Mouse (Mus musculus) hindbrain, embryonic 10.5 days (tissue): ENCODE measurements around the gene Tmc3. TPM values are rescaled to one million over a fixed set of nuclear protein-coding genes. Genes with fewer than 3 reads are reported as not detected.
A peak's percentile ranks its signal among the peaks of the same experiment; 100 is the strongest.

Experiments
- DNase-seq: peaks from one replicate; pipeline ENCODE4 v3.0.0-alpha.2; 2017; ENCODE audit warnings: low spot score
- H3K27ac ChIP-seq: fragments of 300-500 bp; sonication (generic); 2 replicates; pipeline ENCODE4 v1.5.1; 2016; ENCODE audit warnings: mild to moderate bottlenecking, moderate library complexity
- H3K27me3 ChIP-seq: fragments of 300-500 bp; sonication (generic); 2 replicates; pipeline ENCODE4 v1.6.1; 2016; ENCODE audit warnings: mild to moderate bottlenecking; ENCODE audit not compliant: poor library complexity, insufficient read depth, severe bottlenecking
- H3K36me3 ChIP-seq: fragments of 300-500 bp; sonication (generic); 2 replicates; pipeline ENCODE4 v1.6.1; 2016; ENCODE audit warnings: mild to moderate bottlenecking, moderate library complexity
- H3K4me1 ChIP-seq: fragments of 300-500 bp; sonication (generic); replicated peaks from 2 replicates; pipeline ENCODE4 v1.6.1; 2016; ENCODE audit warnings: mild to moderate bottlenecking
- H3K4me3 ChIP-seq: fragments of 300-500 bp; sonication (generic); 2 replicates; pipeline ENCODE4 v1.5.1; 2016; ENCODE audit warnings: mild to moderate bottlenecking, moderate library complexity
- H3K9me3 ChIP-seq: fragments of 300-500 bp; sonication (generic); 2 replicates; pipeline ENCODE4 v1.6.1; 2016; ENCODE audit warnings: mild to moderate bottlenecking, moderate library complexity
- WGBS: fragments of 180-500 bp; shearing (Covaris S2); methylation state at CpG from one replicate; pipeline ENCODE4 v1.1.7; 2016; 5-methylcytosine and 5-hydroxymethylcytosine counted together
- polyA plus RNA-seq: library from polyadenylated mRNA; unstranded; fragments of >200 nt; fragmentation: Nextera tagmentation; extraction: Ambion mirVana; gene quantifications from 2 replicates; pipeline ENCODE4 v1.2.1, GENCODE M21; 2016

Gene Tmc3
- polyA plus RNA-seq: 0.67 and 0.80 TPM in 2 replicates

DNA sequence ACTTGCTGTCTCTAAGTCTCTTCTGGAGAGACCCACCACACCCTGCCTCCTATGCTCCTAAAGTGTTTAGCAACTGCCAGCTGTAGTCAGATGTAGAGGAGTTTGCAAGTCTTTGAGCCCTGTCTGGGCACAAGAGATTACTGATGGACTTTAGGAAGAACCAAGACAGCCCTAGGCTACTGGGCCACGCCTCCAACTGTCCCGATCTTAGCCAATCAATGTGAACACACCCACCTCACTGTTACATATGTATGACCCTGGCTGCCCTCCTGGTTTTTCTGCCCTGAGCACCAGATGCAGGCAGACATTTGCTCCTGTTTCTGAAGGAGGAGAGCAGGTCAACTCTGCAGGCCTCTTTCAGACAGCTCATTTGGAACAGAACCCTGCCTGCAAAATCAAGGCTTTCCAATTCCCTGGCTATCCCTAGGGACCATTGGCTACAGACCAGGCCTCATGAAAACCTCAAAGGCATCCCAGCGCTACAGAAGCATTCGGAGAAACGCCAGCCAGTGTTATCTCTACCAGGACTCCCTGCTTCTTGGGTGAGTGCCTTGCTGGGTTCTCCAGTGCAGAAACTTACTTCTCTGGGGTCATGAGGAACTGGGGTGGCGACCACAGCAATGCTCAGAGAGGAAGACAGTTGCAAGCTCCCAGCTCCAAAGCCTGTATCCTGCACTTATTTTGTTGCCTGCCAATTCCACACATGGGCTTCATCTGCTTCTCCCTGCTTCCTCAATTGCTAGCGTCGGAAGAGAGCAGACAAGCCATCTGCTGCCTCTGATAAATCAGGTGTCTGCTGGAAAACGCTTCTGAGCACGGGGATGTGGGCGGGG lies at the start of gene Tmc3:
Gene Tmc3 (plus strand): TSS at position 289 of the 833 bp plus-strand sequence.
- H3K4me3 ChIP-seq: no peak within 1 kb of the TSS
- H3K36me3 ChIP-seq: no peaks in the 10 kb centered on the region
- peak; percentile 33 for DNase-seq
- no peaks in the 10 kb centered on the region for H3K27me3 ChIP-seq
- WGBS: 56% methylated on average over 11 of the region's 11 CpGs
- H3K9me3 ChIP-seq: no peaks in the 10 kb centered on the region
- peaks cover 11% of the 10 kb centered on the region for H3K4me1 ChIP-seq
- peak within 1 kb of the TSS; percentile 66; the same call in 1 of the 2 replicates for H3K27ac ChIP-seq

DNA sequence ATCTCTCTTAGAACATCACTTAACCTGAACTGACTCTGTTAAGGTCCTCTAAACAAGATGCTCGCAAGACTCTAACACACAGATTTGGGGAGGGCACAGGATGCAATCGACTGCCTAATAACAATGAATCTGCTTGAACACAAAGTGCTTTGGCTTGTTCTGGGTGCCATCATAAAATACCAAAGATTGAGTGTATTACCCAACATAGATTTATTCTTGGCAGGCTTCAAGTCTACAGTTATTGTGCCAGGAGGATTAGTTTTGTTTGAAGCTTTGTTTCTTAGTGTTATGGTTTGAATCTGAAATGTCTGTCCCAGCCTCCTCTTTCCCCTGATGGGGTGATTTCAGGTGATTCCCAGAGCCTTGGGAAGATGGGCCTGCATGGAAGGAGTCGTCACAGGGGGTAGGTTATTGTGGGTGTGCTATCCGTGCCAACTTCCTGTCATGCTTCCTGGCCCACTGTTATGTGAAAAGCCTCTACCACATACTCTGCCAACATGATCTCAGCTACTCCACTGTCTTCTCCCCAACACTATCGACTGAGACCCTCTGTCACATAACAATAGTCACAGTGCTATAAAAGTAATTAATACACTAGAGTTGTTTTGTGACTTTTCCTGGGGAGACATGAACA lies 43.1 kb upstream of the Tmc3 start:
- Histone ChIP-seq H3K4me1 (0 out of 2 replicates have a peak, but pooled peaks cover 3% of the 10 kb centered on the region), H3K4me3 (no peak overlapping the region), H3K27ac (no peak overlapping the region), H3K9me3 (no peaks in the 10 kb centered on the region), H3K27me3 (no peaks in the 10 kb centered on the region), H3K36me3 (no peaks in the 10 kb centered on the region)
- WGBS: 87% methylated on average over 5 of the region's 5 CpGs
- DNase-seq: no peak

DNA sequence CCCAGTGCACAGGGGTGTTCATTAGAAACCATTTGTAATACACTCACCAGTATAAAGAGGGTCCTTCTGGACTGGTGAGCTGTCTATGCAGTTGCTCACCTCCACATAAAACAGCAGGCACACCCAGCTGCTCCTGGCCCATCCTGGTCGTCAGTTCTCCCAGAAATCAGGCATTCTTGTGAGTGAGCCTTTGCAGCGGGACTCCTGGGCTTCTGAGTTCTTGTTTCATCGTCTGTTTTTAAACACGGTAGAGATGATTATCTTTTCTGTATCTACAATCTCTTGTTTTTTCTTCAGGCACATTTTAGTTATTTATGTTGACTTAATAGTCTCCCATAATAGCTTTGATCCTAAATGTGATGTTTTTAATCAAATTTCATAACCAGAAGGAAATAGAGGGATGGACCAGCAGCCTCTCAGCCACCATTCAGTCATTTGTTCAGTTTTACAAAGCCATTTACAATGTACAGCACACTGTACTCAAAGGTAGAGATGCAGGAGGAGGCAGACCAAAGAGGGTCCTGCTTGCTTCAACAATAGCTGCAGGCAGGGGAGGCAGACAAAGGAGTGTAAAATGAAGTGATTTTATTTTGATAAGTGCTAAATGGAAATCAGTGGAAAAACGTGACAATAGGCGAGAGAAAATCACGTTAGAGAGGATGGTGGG lies 35.9 kb upstream of the Tmc3 start:
- no peak overlapping the region for H3K4me3 ChIP-seq
- H3K4me1 ChIP-seq: peaks cover 20% of the 10 kb centered on the region
- 72% methylated on average over 7 of the region's 7 CpGs for WGBS
- H3K9me3 ChIP-seq: no peaks in the 10 kb centered on the region
- H3K36me3 ChIP-seq: no peaks in the 10 kb centered on the region
- H3K27ac ChIP-seq: no peak overlapping the region; the same call in 1 of the 2 replicates
- DNase-seq: no peak
- H3K27me3 ChIP-seq: no peaks in the 10 kb centered on the region

DNA sequence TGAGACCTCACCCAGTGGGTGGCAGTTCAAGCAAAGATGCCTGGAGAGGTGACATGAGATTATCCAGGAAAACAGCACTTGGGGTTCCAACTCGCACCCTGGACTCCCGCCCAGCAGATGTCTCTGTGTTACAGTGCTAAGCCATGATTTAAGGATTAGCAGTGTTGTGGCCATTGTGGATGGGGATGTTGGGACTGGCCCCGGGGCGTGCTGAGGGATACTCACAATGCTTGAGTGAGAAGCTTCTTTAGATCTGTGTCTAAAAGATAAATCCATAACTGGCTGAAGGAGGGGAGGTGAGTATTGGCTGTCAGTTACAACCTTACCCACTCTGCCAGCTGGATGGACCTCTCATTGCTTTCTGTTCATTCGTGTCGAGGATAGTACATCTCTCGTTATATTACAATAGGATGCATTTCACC lies 35.4 kb upstream of the Tmc3 start:
- Histone ChIP-seq H3K36me3 (no peaks in the 10 kb centered on the region), H3K27me3 (no peaks in the 10 kb centered on the region), H3K4me1 (peaks cover 20% of the 10 kb centered on the region), H3K27ac (peak overlapping the region; percentile 54), H3K9me3 (no peaks in the 10 kb centered on the region), H3K4me3 (no peak overlapping the region)
- DNase-seq: no peak
- WGBS: 81% methylated on average over 7 of the region's 7 CpGs

DNA sequence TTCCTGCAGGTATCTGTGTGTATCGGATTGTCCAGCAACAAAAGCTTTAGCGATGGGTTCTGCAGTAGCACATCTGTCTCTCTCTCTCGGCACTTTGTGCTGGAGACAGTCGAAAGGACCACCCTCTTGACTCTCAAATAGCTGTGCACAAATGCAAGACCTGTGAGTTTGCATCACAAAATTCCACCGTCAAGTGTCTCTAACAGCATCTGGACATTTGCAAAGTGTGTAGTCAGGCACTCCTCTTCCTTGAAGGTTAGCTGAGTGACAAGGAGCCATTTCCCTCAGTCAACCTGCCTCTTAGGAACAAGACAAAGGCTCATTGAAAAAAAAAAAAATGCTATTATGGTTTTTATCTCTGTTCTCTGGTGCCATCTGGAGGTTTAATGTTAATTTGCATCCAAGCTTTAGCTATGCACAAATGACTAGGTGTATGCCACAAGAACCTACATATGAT lies 34.7 kb upstream of the Tmc3 start:
- Histone ChIP-seq H3K4me1 (peaks cover 20% of the 10 kb centered on the region), H3K36me3 (no peaks in the 10 kb centered on the region), H3K27me3 (no peaks in the 10 kb centered on the region), H3K27ac (peak overlapping the region; percentile 54), H3K4me3 (no peak overlapping the region), H3K9me3 (no peaks in the 10 kb centered on the region)
- WGBS: 63% methylated on average over 5 of the region's 5 CpGs
- peak; percentile 31 for DNase-seq

DNA sequence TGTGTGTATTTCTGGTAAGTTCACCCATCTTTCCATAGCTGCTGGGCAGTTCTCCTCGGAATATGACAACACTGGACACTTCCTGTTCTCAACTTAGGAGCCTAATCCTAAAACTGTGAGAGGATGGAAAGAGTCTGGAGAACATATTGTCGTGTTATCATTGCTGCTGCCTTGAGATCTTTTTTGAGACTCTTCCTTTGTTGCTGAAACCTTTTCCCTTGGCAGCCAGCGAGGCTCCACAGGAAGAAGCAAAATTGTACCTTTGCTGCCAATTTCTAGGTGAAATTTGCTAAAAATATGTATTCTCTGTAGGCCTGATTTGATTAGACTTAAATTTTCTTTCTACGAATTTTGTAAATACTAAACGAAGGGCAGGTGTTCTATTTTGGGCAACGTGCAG lies 30.2 kb upstream of the Tmc3 start:
- WGBS: 85% methylated on average over 6 of the region's 6 CpGs
- H3K4me1 ChIP-seq: peaks cover 6% of the 10 kb centered on the region
- H3K36me3 ChIP-seq: no peaks in the 10 kb centered on the region
- H3K4me3 ChIP-seq: no peak overlapping the region
- no peaks in the 10 kb centered on the region for H3K9me3 ChIP-seq
- H3K27me3 ChIP-seq: no peaks in the 10 kb centered on the region
- H3K27ac ChIP-seq: no peak overlapping the region
- no peak for DNase-seq

DNA sequence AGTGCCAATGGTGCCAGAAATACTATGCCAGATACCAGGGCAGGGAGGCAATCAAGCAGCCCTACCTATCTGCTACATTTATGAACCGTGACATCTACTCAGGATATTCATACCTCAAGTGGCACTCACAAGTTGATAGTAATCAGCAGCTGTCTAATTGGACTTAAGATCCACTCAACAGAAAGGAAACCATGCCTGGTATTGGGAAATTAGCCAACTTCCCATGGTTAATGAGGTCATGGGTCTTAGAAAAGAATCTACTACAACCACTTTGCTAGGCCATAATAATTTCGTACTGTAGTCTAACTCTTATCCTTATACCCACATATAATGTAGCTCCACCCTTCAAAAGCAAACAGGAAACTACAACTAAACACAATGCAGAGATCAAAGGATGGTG lies 28.2 kb upstream of the Tmc3 start:
- DNase-seq: no peak
- Histone ChIP-seq H3K27ac (no peak overlapping the region), H3K4me3 (no peak overlapping the region), H3K27me3 (no peaks in the 10 kb centered on the region), H3K4me1 (no peaks in the 10 kb centered on the region), H3K9me3 (no peaks in the 10 kb centered on the region), H3K36me3 (no peaks in the 10 kb centered on the region)
- 90% methylated on average over 2 of the region's 2 CpGs for WGBS

DNA sequence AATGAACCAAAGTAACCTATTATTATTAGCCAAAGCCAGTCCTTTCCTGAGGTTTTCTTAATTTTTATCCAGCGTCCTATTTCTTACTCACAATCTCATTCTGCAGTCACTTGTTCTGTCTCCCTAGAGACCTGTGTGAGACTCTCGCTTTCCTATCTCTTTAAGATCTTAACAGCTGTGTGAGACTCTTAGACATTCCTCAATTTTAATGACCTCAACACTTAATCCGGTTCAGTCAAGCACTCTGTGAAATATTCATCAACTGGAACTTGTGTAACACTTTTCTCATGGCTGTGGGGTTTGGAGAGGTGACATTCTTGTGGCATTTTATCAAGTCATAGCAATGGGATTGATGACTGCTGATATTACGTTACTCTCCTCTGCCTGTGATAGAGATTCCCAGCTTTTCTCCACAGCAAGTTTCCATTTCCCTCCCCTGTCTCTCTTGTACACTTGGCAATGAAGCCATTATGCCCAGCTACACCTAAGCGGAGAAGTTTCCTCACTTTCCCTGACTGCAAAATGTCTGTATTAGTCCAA lies 25.9 kb upstream of the Tmc3 start:
- DNase-seq: no peak

DNA sequence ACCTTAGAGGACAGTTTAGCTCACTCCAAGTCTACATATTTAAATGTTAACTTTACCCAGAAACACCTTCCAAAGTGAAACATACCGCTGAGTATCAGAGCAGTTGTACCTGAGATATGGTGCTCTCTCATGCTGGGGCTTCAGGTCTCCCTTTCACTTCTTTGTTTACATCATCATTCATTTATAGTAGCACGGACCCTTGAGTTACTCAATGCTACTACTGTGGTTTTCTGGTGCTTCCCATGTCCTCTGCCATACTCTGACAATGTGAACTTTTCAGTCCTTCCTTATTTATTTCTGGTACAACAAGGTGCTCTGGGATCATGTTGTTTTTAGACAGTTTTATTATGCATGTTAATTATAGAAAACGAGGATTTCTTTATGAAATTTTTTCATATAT lies 25.2 kb upstream of the Tmc3 start:
- no peak for DNase-seq
- Histone ChIP-seq H3K27me3 (no peaks in the 10 kb centered on the region), H3K36me3 (no peaks in the 10 kb centered on the region), H3K4me3 (no peak overlapping the region), H3K27ac (no peak overlapping the region), H3K9me3 (no peaks in the 10 kb centered on the region), H3K4me1 (peaks cover 12% of the 10 kb centered on the region)
- WGBS: 87% methylated on average over 3 of the region's 3 CpGs

More for the DNA sequence above, 25.9 kb upstream of the Tmc3 start:
- Histone ChIP-seq H3K27me3 (no peaks in the 10 kb centered on the region), H3K4me3 (no peak overlapping the region), H3K4me1 (peaks cover 11% of the 10 kb centered on the region), H3K27ac (no peak overlapping the region), H3K9me3 (no peaks in the 10 kb centered on the region), H3K36me3 (no peaks in the 10 kb centered on the region)
- WGBS: 82% methylated on average over 5 of the region's 5 CpGs

DNA sequence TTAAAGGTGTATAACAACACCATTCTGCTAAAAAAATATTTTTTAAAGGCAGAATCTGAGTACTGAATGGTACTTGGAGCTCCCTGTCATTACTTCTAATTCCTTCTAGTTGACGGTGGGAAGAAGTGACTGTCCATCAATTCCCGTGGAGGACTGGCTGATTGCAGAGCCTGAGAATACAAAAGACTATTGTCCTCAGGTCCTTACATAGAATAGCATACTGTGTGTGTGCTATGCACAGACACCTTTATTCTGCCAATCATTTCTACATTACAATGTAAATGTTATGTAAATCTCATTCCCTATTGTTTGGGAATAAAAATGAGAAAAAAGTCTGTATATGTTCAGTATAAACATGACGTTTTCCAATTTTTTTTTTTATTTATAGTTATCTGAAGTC lies 22.9 kb upstream of the Tmc3 start:
- peaks cover 19% of the 10 kb centered on the region for H3K4me1 ChIP-seq
- no peaks in the 10 kb centered on the region for H3K9me3 ChIP-seq
- no peak for DNase-seq
- no peak overlapping the region for H3K27ac ChIP-seq
- no peaks in the 10 kb centered on the region for H3K27me3 ChIP-seq
- no peak overlapping the region for H3K4me3 ChIP-seq
- H3K36me3 ChIP-seq: no peaks in the 10 kb centered on the region
- 24% methylated on average over 3 of the region's 3 CpGs for WGBS

DNA sequence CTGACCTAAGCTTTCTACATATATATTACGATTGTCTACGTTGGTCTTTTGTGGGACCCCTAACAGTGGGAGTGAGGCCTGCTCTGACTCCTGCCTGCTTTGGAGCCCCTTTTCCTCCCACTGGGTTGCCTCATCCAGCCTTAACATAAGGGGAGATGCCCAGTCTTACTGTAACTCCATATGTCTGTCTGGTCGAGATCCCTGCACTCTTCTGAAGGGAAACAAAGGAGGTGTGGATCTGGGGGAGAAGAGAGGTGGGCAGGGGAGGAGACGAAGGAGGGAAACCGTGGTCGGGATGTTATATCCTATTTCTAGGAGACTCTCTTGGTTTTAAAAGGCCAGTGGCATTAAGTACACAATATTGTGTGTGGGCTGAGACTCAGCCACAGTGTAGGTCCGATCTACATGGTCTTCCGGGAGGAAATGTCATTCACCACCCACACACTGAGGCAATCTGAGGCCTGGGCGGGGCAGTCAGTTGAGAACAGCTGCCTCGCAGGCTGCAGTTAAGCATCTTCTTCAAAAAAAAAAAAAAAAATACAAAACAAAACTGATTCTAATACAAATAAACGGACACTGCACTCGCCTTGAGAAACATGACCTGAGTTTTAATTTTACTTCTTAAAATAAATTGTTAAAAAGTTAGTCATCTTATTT lies 20.0 kb upstream of the Tmc3 start:
- Histone ChIP-seq H3K4me1 (peaks cover 25% of the 10 kb centered on the region), H3K27me3 (no peaks in the 10 kb centered on the region), H3K36me3 (no peaks in the 10 kb centered on the region), H3K9me3 (no peaks in the 10 kb centered on the region), H3K4me3 (no peak overlapping the region), H3K27ac (peak overlapping the region; percentile 69)
- 62% methylated on average over 12 of the region's 12 CpGs for WGBS
- no peak for DNase-seq

DNA sequence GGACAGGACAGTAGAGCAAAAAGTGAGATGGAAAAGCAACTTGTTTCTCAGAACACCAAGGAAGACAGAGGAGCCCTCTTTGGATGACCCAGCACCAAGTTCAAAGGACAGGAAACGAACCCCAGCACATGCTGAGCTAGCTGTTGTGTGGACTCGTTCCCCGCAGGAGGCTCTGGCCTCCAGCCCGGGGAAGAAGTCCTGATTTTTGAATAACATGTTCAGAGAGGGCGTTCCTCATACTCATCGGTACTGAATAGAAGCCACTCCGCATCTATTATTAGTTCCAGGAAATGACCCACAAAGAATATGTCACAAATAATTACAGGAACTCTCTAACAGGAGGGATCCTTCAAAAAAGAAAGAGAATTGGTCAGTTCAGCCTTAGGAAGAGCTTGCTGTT lies 18.8 kb upstream of the Tmc3 start:
- peak overlapping the region; percentile 62; the same call in 1 of the 2 replicates for H3K27ac ChIP-seq
- no peaks in the 10 kb centered on the region for H3K9me3 ChIP-seq
- no peak for DNase-seq
- H3K4me1 ChIP-seq: peaks cover 26% of the 10 kb centered on the region
- H3K36me3 ChIP-seq: no peaks in the 10 kb centered on the region
- 32% methylated on average over 7 of the region's 7 CpGs for WGBS
- H3K4me3 ChIP-seq: no peak overlapping the region
- no peaks in the 10 kb centered on the region for H3K27me3 ChIP-seq
